Mouse (Mus musculus): ENCODE data around the gene Gnat3.

DNA sequence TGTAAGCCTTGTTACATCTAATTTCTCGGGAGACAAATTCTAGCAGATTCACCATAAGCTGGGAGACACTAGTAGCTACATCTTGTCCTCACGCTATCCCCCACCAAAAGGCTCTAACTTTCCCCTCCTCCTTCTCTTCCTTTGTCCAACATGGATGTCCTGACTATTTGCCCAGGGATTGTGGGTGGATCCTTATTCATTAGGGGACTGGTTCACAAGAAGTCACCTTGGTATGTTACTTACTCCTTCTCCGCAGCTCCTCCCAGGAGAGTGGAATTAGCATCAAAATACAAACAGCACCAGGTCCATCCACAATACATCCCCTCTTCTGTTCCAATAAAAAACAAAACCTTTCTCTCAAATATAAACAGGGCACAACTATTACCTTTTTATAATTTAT is 65.2 kb downstream of the Gnat3 start:
- TF ChIP-seq CTCF (IDR thresholded peaks at IDR 0.05; ENCODE audit: borderline replicate concordance, insufficient read depth, low read depth, low read length) (no peak), POLR2A (IDR thresholded peaks at IDR 0.05; ENCODE audit: borderline replicate concordance, insufficient read depth, low read length) (no peak)
